Mouse (Mus musculus) heart, adult 18-20 months (tissue): ENCODE results near the gene Usp3. TPM values are rescaled to one million over a fixed set of nuclear protein-coding genes. Genes with fewer than 3 reads are reported as not detected.

Experiments
- DNase-seq, 2 experiments: peaks; one replicate each; pipeline ENCODE4 v3.0.0; 2021 to 2022; ENCODE audit warnings: mixed read lengths in 1 of 2
- total RNA-seq, 2 experiments: library from RNA; stranded (reverse); gene quantifications; 2 replicates each; pipeline ENCODE4 v1.2.3; 2021

Usp3 gene
- total RNA-seq, 2 experiments from 2014 or later: 14.4 to 19.6 TPM

- DNase-seq: no peak
These were observed 17.7 kb downstream of the Usp3 start for GRCm38 (mm10) chr9:66575041-66575877.

GRCm38 (mm10) chr9:66571986-66572700, 20.8 kb downstream of the Usp3 start:
- DNase-seq: no peak

GRCm38 (mm10) chr9:66562215-66562614, 30.7 kb downstream of the Usp3 start:
- no peak for DNase-seq

- no peak for DNase-seq
These were observed 31.4 kb downstream of the Usp3 start for GRCm38 (mm10) chr9:66561496-66561895.

- DNase-seq: no peak
These were observed 32.2 kb downstream of the Usp3 start for GRCm38 (mm10) chr9:66560728-66561127.

- DNase-seq: peak; percentile 31 to 40
These were observed 32.6 kb downstream of the Usp3 start for GRCm38 (mm10) chr9:66560295-66560694.

GRCm38 (mm10) chr9:66558971-66559370, 34.0 kb downstream of the Usp3 start:
- no peak for DNase-seq

- no peak for DNase-seq
These were observed 50.2 kb downstream of the Usp3 start for GRCm38 (mm10) chr9:66542785-66543184.

- DNase-seq: no peak
These were observed 71.3 kb downstream of the Usp3 start for GRCm38 (mm10) chr9:66521595-66521994.

GRCm38 (mm10) chr9:66520299-66520698, 72.6 kb downstream of the Usp3 start:
- DNase-seq: no peak

- DNase-seq: no peak
These were observed 74.0 kb downstream of the Usp3 start for GRCm38 (mm10) chr9:66518901-66519300.

GRCm38 (mm10) chr9:66518251-66518650, 74.7 kb downstream of the Usp3 start:
- no peak for DNase-seq

GRCm38 (mm10) chr9:66517746-66518145, 75.2 kb downstream of the Usp3 start:
- no peak for DNase-seq

- peak; percentile 21 to 29 for DNase-seq
These were observed 76.5 kb downstream of the Usp3 start for GRCm38 (mm10) chr9:66516296-66516940.

GRCm38 (mm10) chr9:66515680-66516210, 77.2 kb downstream of the Usp3 start:
- no peak for DNase-seq

GRCm38 (mm10) chr9:66515115-66515514, 77.8 kb downstream of the Usp3 start:
- DNase-seq: no peak

- peak; percentile 47 to 67 for DNase-seq
These were observed 78.6 kb downstream of the Usp3 start, which contains the start of gene Fbxl22 for GRCm38 (mm10) chr9:66514256-66514770. Gene Fbxl22, minus strand, starts transcription at chr9:66514593.

GRCm38 (mm10) chr9:66513661-66514255, 79.2 kb downstream of the Usp3 start:
- peak in 1 of 2 experiments; percentile 44 for DNase-seq

- peak; percentile 36 to 43 for DNase-seq
These were observed 79.8 kb downstream of the Usp3 start for GRCm38 (mm10) chr9:66513150-66513549.

GRCm38 (mm10) chr9:66512351-66512671, 80.6 kb downstream of the Usp3 start:
- peak; percentile 90 to 91 for DNase-seq

GRCm38 (mm10) chr9:66511580-66512350, 81.2 kb downstream of the Usp3 start:
- peak; percentile 90 to 96 for DNase-seq
